Mouse (Mus musculus): ENCODE measurements around the gene Hist1h3c. TPM values are rescaled to one million over a fixed set of nuclear protein-coding genes. Genes with fewer than 3 reads are reported as not detected.
"Not testable (repeated sequence)": the region's sequence is repeated elsewhere in the genome, so short reads cannot be mapped to it uniquely, and the experiment has no call there.

Gene Hist1h3c
- polyA plus RNA-seq, 1 experiment from 2014 or later = 6.8 TPM

DNA sequence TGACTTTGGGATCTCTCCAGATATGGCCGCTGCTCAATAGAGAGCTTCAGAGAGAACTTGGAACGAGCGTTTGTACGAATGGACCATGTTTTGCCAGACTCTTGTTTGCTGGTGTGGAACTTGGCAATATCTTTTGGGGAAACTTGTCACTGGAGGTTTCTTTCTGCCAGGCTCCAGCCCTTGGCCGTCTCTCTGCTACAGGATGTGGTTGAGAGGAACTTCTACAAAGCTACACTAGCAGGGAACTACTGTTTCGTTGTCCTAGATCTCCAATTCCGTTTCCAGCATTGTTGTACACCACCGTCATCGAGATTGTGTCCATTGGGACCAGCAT is 16.2 kb downstream of the Hist1h3c start:
- Histone ChIP-seq H3K4me3 (ENCODE audit: low read length) (no peak overlapping the region), H3K27ac (ENCODE audit: low read length) (no peak overlapping the region), H3K4me1 (ENCODE audit: insufficient read depth, low read length) (peaks cover 3% of the 10 kb centered on the region; the same call in 1 of the 2 replicates), H3K9me3 (ENCODE audit: low read length) (no peaks in the 10 kb centered on the region), H3K9ac (replicated peaks; ENCODE audit: low read length) (no peak overlapping the region), H3K27me3 (ENCODE audit: insufficient read depth, low read length) (no peaks in the 10 kb centered on the region), H3K36me3 (ENCODE audit: insufficient read depth, low read length) (no peaks in the 10 kb centered on the region), H3K4me2 (replicated peaks; ENCODE audit: low read depth, low read length) (no peak overlapping the region)
- 94% methylated on average over 9 of the region's 9 CpGs for WGBS
- ATAC-seq (ENCODE audit: low FRiP score, low TSS enrichment) = no peak

- Histone ChIP-seq H3K27ac (ENCODE audit: low read length) (no peak overlapping the region), H3K4me1 (ENCODE audit: insufficient read depth, low read length) (peaks cover 3% of the 10 kb centered on the region; the same call in 1 of the 2 replicates), H3K4me2 (replicated peaks; ENCODE audit: low read depth, low read length) (no peak overlapping the region), H3K36me3 (ENCODE audit: insufficient read depth, low read length) (no peaks in the 10 kb centered on the region), H3K27me3 (ENCODE audit: insufficient read depth, low read length) (no peaks in the 10 kb centered on the region), H3K9ac (replicated peaks; ENCODE audit: low read length) (no peak overlapping the region), H3K4me3 (ENCODE audit: low read length) (no peak overlapping the region), H3K9me3 (ENCODE audit: low read length) (no peaks in the 10 kb centered on the region)
- no peak for ATAC-seq (ENCODE audit: low FRiP score, low TSS enrichment)
- 92% methylated on average over 18 of the region's 18 CpGs for WGBS
Measured at GRCm38 (mm10) chr13:23728472-23729191, 16.8 kb downstream of the Hist1h3c start.

GRCm38 (mm10) chr13:23725213-23725612 is 20.2 kb downstream of the Hist1h3c start:
- no peaks in the 10 kb centered on the region for H3K9me3 ChIP-seq (ENCODE audit: low read length)
- H3K27ac ChIP-seq (ENCODE audit: low read length) = no peak overlapping the region
- ATAC-seq (ENCODE audit: low FRiP score, low TSS enrichment) = no peak
- no peaks in the 10 kb centered on the region for H3K36me3 ChIP-seq (ENCODE audit: insufficient read depth, low read length)
- no peak overlapping the region for H3K4me2 ChIP-seq (replicated peaks; ENCODE audit: low read depth, low read length)
- no peak overlapping the region for H3K4me3 ChIP-seq (ENCODE audit: low read length)
- WGBS = no CpG with 5 or more reads among the region's 1 CpGs
- no peaks in the 10 kb centered on the region for H3K27me3 ChIP-seq (ENCODE audit: insufficient read depth, low read length)
- H3K4me1 ChIP-seq (ENCODE audit: insufficient read depth, low read length) = no peaks in the 10 kb centered on the region
- H3K9ac ChIP-seq (replicated peaks; ENCODE audit: low read length) = no peak overlapping the region

- H3K4me2 ChIP-seq (replicated peaks; ENCODE audit: low read depth, low read length) = no peak overlapping the region
- no peak overlapping the region for H3K9ac ChIP-seq (replicated peaks; ENCODE audit: low read length)
- no peak for ATAC-seq (ENCODE audit: low FRiP score, low TSS enrichment)
- no peaks in the 10 kb centered on the region for H3K9me3 ChIP-seq (ENCODE audit: low read length)
- 81% methylated on average over 4 of the region's 4 CpGs for WGBS
- H3K36me3 ChIP-seq (ENCODE audit: insufficient read depth, low read length) = no peaks in the 10 kb centered on the region
- no peaks in the 10 kb centered on the region for H3K4me1 ChIP-seq (ENCODE audit: insufficient read depth, low read length)
- H3K27me3 ChIP-seq (ENCODE audit: insufficient read depth, low read length) = no peaks in the 10 kb centered on the region
- H3K4me3 ChIP-seq (ENCODE audit: low read length) = no peak overlapping the region
- H3K27ac ChIP-seq (ENCODE audit: low read length) = no peak overlapping the region
Measured at GRCm38 (mm10) chr13:23724239-23724638, 21.2 kb downstream of the Hist1h3c start.

DNA sequence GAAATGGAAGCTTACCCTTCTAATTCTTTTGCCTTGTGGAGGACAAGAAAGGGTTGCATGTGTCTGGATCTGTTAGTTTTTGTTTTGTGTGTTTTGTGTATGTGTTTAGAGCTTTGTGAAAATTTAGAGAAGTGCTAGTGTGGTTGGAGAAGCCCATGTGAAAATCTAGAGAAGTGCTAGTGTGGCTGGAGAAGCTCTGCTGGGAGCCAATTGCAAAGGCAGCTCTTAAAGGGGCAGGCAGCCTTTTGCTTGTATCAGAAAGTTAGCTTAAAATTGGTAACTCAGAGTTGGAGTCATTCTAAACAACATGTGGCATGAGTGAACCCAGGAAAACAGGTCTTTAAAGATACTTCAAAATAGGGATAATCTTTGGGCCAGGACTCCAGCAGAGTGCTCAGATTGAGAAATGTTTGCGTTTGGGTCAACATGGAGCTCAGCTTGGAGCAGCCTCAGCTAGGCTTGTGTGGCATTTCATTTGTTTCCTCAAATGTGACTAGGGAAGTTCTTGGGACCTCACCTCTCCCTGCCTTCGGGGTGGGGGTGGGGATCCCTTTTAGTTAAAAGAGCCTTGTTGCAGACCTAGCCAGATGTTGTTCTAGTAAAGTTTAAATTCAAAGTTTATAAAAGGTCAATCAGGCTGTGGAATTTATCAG is 27.7 kb downstream of the Hist1h3c start:
- not testable (repeated sequence) for H3K4me1 ChIP-seq (ENCODE audit: insufficient read depth, low read length); H3K9me3 ChIP-seq (ENCODE audit: low read length); H3K4me3 ChIP-seq (ENCODE audit: low read length); H3K9ac ChIP-seq (replicated peaks; ENCODE audit: low read length); H3K27ac ChIP-seq (ENCODE audit: low read length); H3K36me3 ChIP-seq (ENCODE audit: insufficient read depth, low read length); H3K4me2 ChIP-seq (replicated peaks; ENCODE audit: low read depth, low read length); ATAC-seq (ENCODE audit: low FRiP score, low TSS enrichment); H3K27me3 ChIP-seq (ENCODE audit: insufficient read depth, low read length)
- WGBS = 28% methylated on average over 2 of the region's 2 CpGs

GRCm38 (mm10) chr13:23717176-23717575 is 28.2 kb downstream of the Hist1h3c start:
- WGBS = 55% methylated on average over 11 of the region's 11 CpGs
- Histone ChIP-seq H3K9ac (replicated peaks; ENCODE audit: low read length) (no peak overlapping the region), H3K4me2 (replicated peaks; ENCODE audit: low read depth, low read length) (no peak overlapping the region), H3K4me1 (ENCODE audit: insufficient read depth, low read length) (no peaks in the 10 kb centered on the region), H3K4me3 (ENCODE audit: low read length) (no peak overlapping the region), H3K36me3 (ENCODE audit: insufficient read depth, low read length) (no peaks in the 10 kb centered on the region), H3K27ac (ENCODE audit: low read length) (no peak overlapping the region), H3K27me3 (ENCODE audit: insufficient read depth, low read length) (no peaks in the 10 kb centered on the region), H3K9me3 (ENCODE audit: low read length) (no peaks in the 10 kb centered on the region)
- ATAC-seq (ENCODE audit: low FRiP score, low TSS enrichment) = no peak

DNA sequence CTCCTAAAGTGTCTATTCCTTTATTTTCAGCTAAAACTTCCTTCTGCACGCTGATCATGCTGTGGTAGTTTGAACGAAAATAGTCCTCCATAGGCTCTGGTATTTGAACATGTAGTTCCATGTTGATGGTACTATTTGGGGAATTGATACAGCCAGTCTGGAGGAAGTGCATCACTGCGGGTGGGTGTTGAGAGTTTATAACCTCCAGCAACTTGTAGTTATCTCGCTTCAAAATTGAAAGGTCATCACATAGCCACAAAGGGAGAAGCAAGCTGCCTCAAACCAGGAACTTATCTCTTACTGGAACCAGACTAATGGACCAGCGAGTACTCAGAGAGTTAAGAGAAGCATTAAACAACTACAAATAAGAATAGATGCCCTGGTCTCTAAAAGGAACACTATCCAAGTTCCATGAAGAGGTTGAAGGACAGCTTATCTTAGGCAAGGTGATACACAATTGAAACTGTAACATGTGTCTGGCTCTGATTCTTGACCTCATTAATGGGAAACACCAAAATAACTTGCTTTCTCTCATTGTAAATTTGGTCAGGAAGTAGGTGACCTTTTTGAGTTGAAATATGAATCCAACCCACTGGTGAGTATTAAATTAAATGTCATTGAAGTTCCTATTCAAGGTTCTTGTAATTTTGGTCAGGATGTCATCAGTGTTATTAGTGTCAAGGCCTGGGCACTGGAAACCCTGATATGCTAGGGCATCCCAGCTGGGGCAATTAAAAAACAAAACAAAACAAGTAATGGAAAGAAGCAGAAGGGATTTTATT is 28.9 kb downstream of the Hist1h3c start:
- 87% methylated on average over 5 of the region's 5 CpGs for WGBS
- no peaks in the 10 kb centered on the region for H3K27me3 ChIP-seq (ENCODE audit: insufficient read depth, low read length)
- no peaks in the 10 kb centered on the region for H3K36me3 ChIP-seq (ENCODE audit: insufficient read depth, low read length)
- H3K4me3 ChIP-seq (ENCODE audit: low read length) = no peak overlapping the region
- H3K27ac ChIP-seq (ENCODE audit: low read length) = no peak overlapping the region
- H3K4me2 ChIP-seq (replicated peaks; ENCODE audit: low read depth, low read length) = no peak overlapping the region
- no peak for ATAC-seq (ENCODE audit: low FRiP score, low TSS enrichment)
- H3K4me1 ChIP-seq (ENCODE audit: insufficient read depth, low read length) = no peaks in the 10 kb centered on the region
- no peak overlapping the region for H3K9ac ChIP-seq (replicated peaks; ENCODE audit: low read length)
- H3K9me3 ChIP-seq (ENCODE audit: low read length) = no peaks in the 10 kb centered on the region

GRCm38 (mm10) chr13:23710374-23711089 is 34.9 kb downstream of the Hist1h3c start, which contains the start of gene Hfe:
TSS of gene Hfe (minus strand) at chr13:23710854.
- WGBS = 1% methylated on average over 17 of the region's 17 CpGs
- ATAC-seq (ENCODE audit: low FRiP score, low TSS enrichment) = peak; percentile 78
- H3K4me1 ChIP-seq (ENCODE audit: insufficient read depth, low read length) = peaks cover 7% of the 10 kb centered on the region; the same call in 1 of the 2 replicates

GRCm38 (mm10) chr13:23709714-23710373 is 35.6 kb downstream of the Hist1h3c start:
- H3K4me1 ChIP-seq (ENCODE audit: insufficient read depth, low read length) = peaks cover 7% of the 10 kb centered on the region; the same call in 1 of the 2 replicates
- no peaks in the 10 kb centered on the region for H3K9me3 ChIP-seq (ENCODE audit: low read length)
- peak overlapping the region; percentile 69 for H3K4me2 ChIP-seq (replicated peaks; ENCODE audit: low read depth, low read length)
- no peak for ATAC-seq (ENCODE audit: low FRiP score, low TSS enrichment)
- no peak overlapping the region for H3K27ac ChIP-seq (ENCODE audit: low read length)
- no peaks in the 10 kb centered on the region for H3K36me3 ChIP-seq (ENCODE audit: insufficient read depth, low read length)
- no peaks in the 10 kb centered on the region for H3K27me3 ChIP-seq (ENCODE audit: insufficient read depth, low read length)
- H3K9ac ChIP-seq (replicated peaks; ENCODE audit: low read length) = peak overlapping the region; percentile 67
- 26% methylated on average over 13 of the region's 15 CpGs for WGBS
- H3K4me3 ChIP-seq (ENCODE audit: low read length) = peak overlapping the region; percentile 50

More at GRCm38 (mm10) chr13:23710374-23711089, 34.9 kb downstream of the Hist1h3c start, which contains the start of gene Hfe:
- peak within 1 kb of the TSS; percentile 67 for H3K9ac ChIP-seq (replicated peaks; ENCODE audit: low read length)
- peak within 1 kb of the TSS; percentile 50 for H3K4me3 ChIP-seq (ENCODE audit: low read length)
- peak within 1 kb of the TSS; percentile 69 for H3K4me2 ChIP-seq (replicated peaks; ENCODE audit: low read depth, low read length)
- H3K9me3 ChIP-seq (ENCODE audit: low read length) = no peaks in the 10 kb centered on the region
- H3K27me3 ChIP-seq (ENCODE audit: insufficient read depth, low read length) = no peaks in the 10 kb centered on the region
- H3K27ac ChIP-seq (ENCODE audit: low read length) = no peak within 1 kb of the TSS; the same call in 1 of the 2 replicates
- H3K36me3 ChIP-seq (ENCODE audit: insufficient read depth, low read length) = no peaks in the 10 kb centered on the region

All from kidney, embryonic 16.5 days (tissue).